In the genomic region with DNA sequence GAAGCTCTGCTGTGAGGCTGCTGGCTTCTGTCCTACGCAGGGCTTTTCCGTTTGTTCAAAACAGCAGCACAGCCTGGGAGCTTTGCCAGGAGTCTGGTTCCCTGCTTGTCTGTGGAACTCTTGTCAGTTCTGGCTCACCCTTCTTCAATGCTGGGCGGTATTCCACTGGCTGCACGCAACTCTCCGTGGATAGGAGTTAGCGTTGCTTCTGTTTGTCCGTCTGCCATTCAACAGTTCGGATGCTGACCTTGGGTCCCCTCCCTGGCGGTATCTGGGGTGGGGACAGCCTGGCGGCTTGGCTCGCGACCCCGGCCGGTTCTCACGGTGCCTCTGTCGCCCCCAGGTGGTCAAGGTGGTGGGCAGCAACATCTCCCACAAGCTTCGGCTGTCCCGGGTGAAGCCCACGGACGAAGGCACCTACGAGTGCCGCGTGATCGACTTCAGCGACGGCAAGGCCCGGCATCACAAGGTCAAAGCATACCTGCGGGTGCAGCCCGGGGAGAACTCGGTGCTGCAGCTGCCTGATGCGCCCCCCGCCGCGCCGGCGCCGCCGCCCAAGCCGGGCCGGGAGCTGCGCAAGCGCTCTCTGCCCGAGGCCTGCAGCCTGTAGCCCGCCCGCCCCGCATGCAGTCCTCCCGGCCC, we compare ENCODE assay signal across 8 mouse cellular contexts. TPM values are rescaled to one million over a fixed set of nuclear protein-coding genes. Genes with fewer than 3 reads are reported as not detected.
DNase-seq lines count a peak whose midpoint lies in the region; ATAC-seq lines count a peak whose summit lies in the region.

No protein-coding gene starts in this region.

- no peaks in the 10 kb centered on the region for H3K9me3 ChIP-seq in hindbrain, embryonic 14.5 days (ENCODE audit: control insufficient read depth, low read length)

- H3K4me2 ChIP-seq in hindbrain, embryonic 14.5 days (replicated peaks): peak overlapping the region; percentile 69

- H3K9ac ChIP-seq in hindbrain, embryonic 14.5 days: peak overlapping the region; percentile 65

- H3K4me1 ChIP-seq in hindbrain, embryonic 14.5 days (replicated peaks; ENCODE audit: control insufficient read depth, insufficient read depth, low read length): peaks cover 32% of the 10 kb centered on the region

- WGBS in hindbrain, embryonic 14.5 days: 2% methylated on average over 47 of the region's 47 CpGs

- peak; percentile 9 for DNase-seq in T-cell, adult 2 months (ENCODE audit: low spot score)
- peak; percentile 88 to 89 for DNase-seq in cerebellum, postnatal 14 days
- DNase-seq in frontal cortex, postnatal 36 days (ENCODE audit: low spot score in 2 of 2): peak; percentile 88 to 92
- DNase-seq in hindbrain, embryonic 14.5 days (ENCODE audit: low spot score): peak; percentile 80
- peak; percentile 78 to 83 for DNase-seq in layer of hippocampus, postnatal 36 days
- peak; percentile 84 for DNase-seq in lung, postnatal 14 days
- DNase-seq in right cerebral cortex, adult 18-20 months: peak; percentile 89
- peak; percentile 56 to 73 for DNase-seq in urinary bladder, postnatal 4 days (ENCODE audit: low spot score in 2 of 2)

- H3K27ac ChIP-seq in hindbrain, embryonic 14.5 days: peak overlapping the region; percentile 51

- H3K27me3 ChIP-seq in hindbrain, embryonic 14.5 days (ENCODE audit: control insufficient read depth, insufficient read depth, low read length): 0 out of 2 replicates have a peak, but pooled peaks cover 10% of the 10 kb centered on the region

- H3K4me3 ChIP-seq in hindbrain, embryonic 14.5 days (replicated peaks; ENCODE audit: low read length): peak overlapping the region; percentile 34

- ATAC-seq in hindbrain, embryonic 14.5 days (ENCODE audit: low FRiP score): peak; percentile 74

- H3K36me3 ChIP-seq in hindbrain, embryonic 14.5 days (replicated peaks; ENCODE audit: control insufficient read depth, insufficient read depth): peaks cover 12% of the 10 kb centered on the region; the same call in 1 of the 2 replicates

RNA-seq across cellular contexts. Expression of a gene that starts 29.2 kb away (rescaled TPM):
- 48.4 and 48.9 TPM in 2 replicates for polyA plus RNA-seq in hindbrain, embryonic 14.5 days (2014; fragmentation: Nextera tagmentation; extraction: Ambion mirVana)
- total RNA-seq in layer of hippocampus, postnatal 36 days (2021): 100 to 1,000 TPM; 111 to 124 TPM

Comparison
In these comparisons a context has a peak if more than half of its experiments do, and no peak if none do; other contexts are left out.
1. Peak in every context shown above with its lines: DNase-seq, ATAC-seq, H3K4me3 ChIP-seq and H3K27ac ChIP-seq.
2. DNase-seq: peak in every context shown above with its lines; median percentile 90 in frontal cortex, postnatal 36 days; 89 in right cerebral cortex, adult 18-20 months; 88 in cerebellum, postnatal 14 days; 84 in lung, postnatal 14 days; 80 in layer of hippocampus, postnatal 36 days; 80 in hindbrain, embryonic 14.5 days; 64 in urinary bladder, postnatal 4 days; 9 in T-cell, adult 2 months.